ENCODE assay signal across 9 mouse cellular contexts in genomic region chr14:12112548-12113011, GRCm38 (mm10).
A peak's percentile ranks its signal among the peaks of the same experiment; 100 is the strongest.
DNase-seq lines count a peak whose midpoint lies in the region; ATAC-seq and TF ChIP-seq lines count a peak whose summit lies in the region.
"Had no signal": no experiment of that assay in that cellular context is flagged by ENCODE, and none has a peak within 500 bp of the region (broad histone marks: within the 10 kb centered on the region; RNA-seq: fewer than 3 reads in every experiment).

No protein-coding gene starts in this region.

- no peaks in the 10 kb centered on the region for H3K36me3 ChIP-seq in hindbrain, embryonic 14.5 days (replicated peaks; ENCODE audit: control insufficient read depth, insufficient read depth)
- H3K36me3 ChIP-seq: limb, embryonic 13.5 days had no signal

- H3K4me2 ChIP-seq in hindbrain, embryonic 14.5 days (replicated peaks), result no peak overlapping the region
- H3K4me2 ChIP-seq: limb, embryonic 13.5 days had no signal

- no peak for TF ChIP-seq POLR2A in brain, embryonic 14.5 days (IDR thresholded peaks at IDR 0.05; ENCODE audit: borderline replicate concordance, extremely low read depth, insufficient read depth, insufficient read length, poor library complexity, severe bottlenecking)

- 58% methylated on average over 2 of the region's 2 CpGs for WGBS in hindbrain, embryonic 14.5 days

- no peak for TF ChIP-seq CTCF in brain, embryonic 14.5 days (IDR thresholded peaks at IDR 0.05; ENCODE audit: borderline replicate concordance, extremely low read depth, insufficient read depth, insufficient read length)

- H3K9ac ChIP-seq in hindbrain, embryonic 14.5 days, result no peak overlapping the region
- H3K9ac ChIP-seq: limb, embryonic 13.5 days had no signal

- DNase-seq in left cerebral cortex, postnatal 4 days, result peak; percentile 39
- no peak for DNase-seq in left cerebral cortex, adult 11 months (ENCODE audit: low spot score)
- DNase-seq in brain, embryonic 14.5 days (ENCODE audit: low read depth), result peak; percentile 31
- DNase-seq in kidney, adult 8-10 months, result peak; percentile 90 to 92
- peak; percentile 52 for DNase-seq in lung, postnatal 36 days
- no peak for DNase-seq in hindbrain, embryonic 14.5 days (ENCODE audit: low spot score)

- no peak overlapping the region for H3K4me3 ChIP-seq in hindbrain, embryonic 14.5 days (replicated peaks; ENCODE audit: low read length)
- H3K4me3 ChIP-seq: limb, embryonic 13.5 days had no signal

- no peaks in the 10 kb centered on the region for H3K4me1 ChIP-seq in hindbrain, embryonic 14.5 days (replicated peaks; ENCODE audit: control insufficient read depth, insufficient read depth, low read length)

- H3K9me3 ChIP-seq in hindbrain, embryonic 14.5 days (ENCODE audit: control insufficient read depth, low read length), result no peaks in the 10 kb centered on the region
- H3K9me3 ChIP-seq: limb, embryonic 13.5 days had no signal

- intact Hi-C loops in left cerebral cortex, postnatal 4 days (cut with DNase I), result no loop called here

- no peaks in the 10 kb centered on the region for H3K27me3 ChIP-seq in hindbrain, embryonic 14.5 days (ENCODE audit: control insufficient read depth, insufficient read depth, low read length)
- H3K27me3 ChIP-seq: limb, embryonic 13.5 days had no signal

- no peak for ATAC-seq in hindbrain, embryonic 14.5 days (ENCODE audit: low FRiP score)
- ATAC-seq in megakaryocyte, adult 5-6 weeks (ENCODE audit: poor library complexity, severe bottlenecking), result no peak
- ATAC-seq in CD4-positive, CD25-positive, alpha-beta regulatory T cell, adult 4 months, result no peak

- H3K27ac ChIP-seq in hindbrain, embryonic 14.5 days, result no peak overlapping the region
- H3K27ac ChIP-seq: limb, embryonic 13.5 days had no signal

Comparison
In these comparisons a context has a peak if more than half of its experiments do, and no peak if none do; other contexts are left out.
1. DNase-seq: peak in left cerebral cortex, postnatal 4 days (single experiment), brain, embryonic 14.5 days (single experiment), kidney, adult 8-10 months (2 of 2) and lung, postnatal 36 days (single experiment); none in left cerebral cortex, adult 11 months (single experiment) and hindbrain, embryonic 14.5 days (single experiment).